12 mouse cellular contexts compared by ENCODE assay signal in genomic region chr9:101911176-101911866, GRCm38 (mm10). TPM values are rescaled to one million over a fixed set of nuclear protein-coding genes. Genes with fewer than 3 reads are reported as not detected.
DNase-seq lines count a peak whose midpoint lies in the region; ATAC-seq lines count a peak whose summit lies in the region.
"Had no signal": no experiment of that assay in that cellular context is flagged by ENCODE, and none has a peak within 500 bp of the region (broad histone marks: within the 10 kb centered on the region; RNA-seq: fewer than 3 reads in every experiment).

No protein-coding gene starts in this region.

- no peak overlapping the region for H3K27ac ChIP-seq in heart, embryonic 11.5 days (ENCODE audit: low read depth, low read length)
- no peak overlapping the region for H3K27ac ChIP-seq in neural tube, embryonic 12.5 days
- no peak overlapping the region for H3K27ac ChIP-seq in neural tube, embryonic 14.5 days (ENCODE audit: low read depth, low read length)
- H3K27ac ChIP-seq: limb, embryonic 15.5 days had no signal

- H3K27me3 ChIP-seq in heart, embryonic 11.5 days (ENCODE audit: control insufficient read depth, insufficient read depth, low read length): no peaks in the 10 kb centered on the region
- H3K27me3 ChIP-seq in neural tube, embryonic 12.5 days (replicated peaks): no peaks in the 10 kb centered on the region
- no peaks in the 10 kb centered on the region for H3K27me3 ChIP-seq in neural tube, embryonic 14.5 days (ENCODE audit: control insufficient read depth, insufficient read depth, low read length)
- H3K27me3 ChIP-seq: limb, embryonic 15.5 days had no signal

- H3K9me3 ChIP-seq in heart, embryonic 11.5 days (replicated peaks; ENCODE audit: control insufficient read depth, low read length): no peaks in the 10 kb centered on the region
- H3K9me3 ChIP-seq in neural tube, embryonic 12.5 days: no peaks in the 10 kb centered on the region
- H3K9me3 ChIP-seq in neural tube, embryonic 14.5 days (ENCODE audit: control insufficient read depth, low read length): no peaks in the 10 kb centered on the region
- H3K9me3 ChIP-seq: limb, embryonic 15.5 days had no signal

- intact Hi-C loops in heart, postnatal 10 days (cut with DNase I): no loop called here

- 67% methylated on average over 9 of the region's 9 CpGs for WGBS in heart, embryonic 11.5 days (ENCODE audit: insufficient replicate concordance)
- WGBS in neural tube, embryonic 12.5 days: 45% methylated on average over 9 of the region's 9 CpGs
- 28% methylated on average over 9 of the region's 9 CpGs for WGBS in neural tube, embryonic 14.5 days

- H3K36me3 ChIP-seq in heart, embryonic 11.5 days (ENCODE audit: control insufficient read depth, insufficient read depth, low read length): no peaks in the 10 kb centered on the region
- H3K36me3 ChIP-seq in neural tube, embryonic 12.5 days: no peaks in the 10 kb centered on the region
- H3K36me3 ChIP-seq in neural tube, embryonic 14.5 days (ENCODE audit: control insufficient read depth, insufficient read depth, low read length): no peaks in the 10 kb centered on the region
- H3K36me3 ChIP-seq: limb, embryonic 15.5 days had no signal

- H3K4me2 ChIP-seq in heart, embryonic 11.5 days: no peak overlapping the region
- H3K4me2 ChIP-seq in neural tube, embryonic 12.5 days (replicated peaks): no peak overlapping the region
- no peak overlapping the region for H3K4me2 ChIP-seq in neural tube, embryonic 14.5 days (ENCODE audit: low read depth, low read length)
- H3K4me2 ChIP-seq: limb, embryonic 15.5 days had no signal

- no peak for ATAC-seq in heart, embryonic 11.5 days (replicated peaks; ENCODE audit: insufficient number of reproducible peaks, low FRiP score, low TSS enrichment)
- ATAC-seq in neural tube, embryonic 12.5 days (ENCODE audit: low FRiP score, low read depth): peak; percentile 65
- peak; percentile 85 for ATAC-seq in neural tube, embryonic 14.5 days (ENCODE audit: low read depth)

- H3K9ac ChIP-seq in heart, embryonic 11.5 days (ENCODE audit: low read depth, low read length): no peak overlapping the region
- no peak overlapping the region for H3K9ac ChIP-seq in neural tube, embryonic 12.5 days
- no peak overlapping the region for H3K9ac ChIP-seq in neural tube, embryonic 14.5 days (replicated peaks; ENCODE audit: low read depth, low read length)
- H3K9ac ChIP-seq: limb, embryonic 15.5 days had no signal

- H3K4me1 ChIP-seq in heart, embryonic 11.5 days (ENCODE audit: control insufficient read depth, insufficient read depth, low read length): no peaks in the 10 kb centered on the region
- H3K4me1 ChIP-seq in neural tube, embryonic 12.5 days: peaks cover 20% of the 10 kb centered on the region
- H3K4me1 ChIP-seq in neural tube, embryonic 14.5 days (ENCODE audit: control insufficient read depth, insufficient read depth, low read length): peaks cover 24% of the 10 kb centered on the region
- H3K4me1 ChIP-seq: limb, embryonic 15.5 days had no signal

- H3K4me3 ChIP-seq in heart, embryonic 11.5 days (ENCODE audit: low read depth, low read length): no peak overlapping the region
- H3K4me3 ChIP-seq in neural tube, embryonic 12.5 days: no peak overlapping the region
- no peak overlapping the region for H3K4me3 ChIP-seq in neural tube, embryonic 14.5 days (ENCODE audit: low read depth, low read length)
- H3K4me3 ChIP-seq: erythroblast, embryonic 14.5 days; limb, embryonic 15.5 days had no signal

- DNase-seq in heart, postnatal 10 days: peak; percentile 47
- no peak for DNase-seq in neural tube, embryonic 10.5 days (ENCODE audit: extremely low spot score, low spot score)
- DNase-seq in layer of hippocampus, adult 8-10 months (ENCODE audit: low spot score in 2 of 2): peak; percentile 7 to 10
- DNase-seq in spleen, postnatal 14 days (ENCODE audit: low spot score in 2 of 2): no peak
- DNase-seq in thymus, adult 18-20 months: no peak
- DNase-seq: kidney, adult 11 months had no signal

RNA-seq across cellular contexts. Expression of gene 9630041A04Rik, which starts 49.7 kb away (rescaled TPM):
- not detected for total RNA-seq in heart, postnatal 10 days (2021)
- polyA plus RNA-seq in heart, embryonic 11.5 days (2014; fragmentation: Nextera tagmentation; extraction: Ambion mirVana): not detected in 2 replicates
- polyA plus RNA-seq in neural tube, embryonic 12.5 days (2016; fragmentation: Nextera tagmentation; extraction: Ambion mirVana): 0.20 and 0.22 TPM in 2 replicates
- total RNA-seq in layer of hippocampus, adult 8-10 months (2022): not detected
- 0.29 and 0.43 TPM in 2 replicates for polyA plus RNA-seq in neural tube, embryonic 14.5 days (2014; fragmentation: Nextera tagmentation; extraction: Ambion mirVana)
- polyA plus RNA-seq: cerebellum, adult 2 months; erythroblast, embryonic 14.5 days; limb, embryonic 15.5 days had no signal

Comparison
In these comparisons a context has a peak if more than half of its experiments do, and no peak if none do; other contexts are left out.
1. DNase-seq: peak in heart, postnatal 10 days (2 of 2) and layer of hippocampus, adult 8-10 months (2 of 2); none in neural tube, embryonic 10.5 days (single experiment), spleen, postnatal 14 days (0 of 2) and thymus, adult 18-20 months (0 of 2).